Mouse (Mus musculus): ENCODE data around the gene Rsg1. TPM values are rescaled to one million over a fixed set of nuclear protein-coding genes. Genes with fewer than 3 reads are reported as not detected.

Rsg1 gene
- polyA plus RNA-seq, 1 experiment from 2014 or later: 6.4 TPM

DNA sequence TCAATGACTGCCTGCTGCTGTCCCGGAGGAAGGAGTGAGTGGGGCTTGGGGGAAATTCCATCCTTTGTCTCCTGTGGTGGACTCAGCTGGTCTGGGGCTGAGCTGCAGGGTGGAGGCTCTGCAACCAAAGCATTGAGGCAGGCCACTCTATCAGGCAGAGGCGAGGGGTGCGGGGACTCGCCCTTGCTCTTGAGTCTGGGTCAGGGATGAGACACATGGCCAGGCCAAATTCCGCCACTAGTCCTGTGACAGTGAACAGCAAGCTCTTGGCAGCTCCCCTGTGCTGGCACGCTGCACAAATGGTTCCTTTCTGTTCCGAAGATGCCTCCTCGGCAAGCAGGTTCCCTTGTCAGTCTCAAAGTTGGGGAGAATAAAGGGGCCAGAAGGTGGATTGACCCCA lies 37.3 kb downstream of the Rsg1 start:
- Histone ChIP-seq H3K36me3 (no peaks in the 10 kb centered on the region), H3K9ac (replicated peaks) (no peak overlapping the region), H3K4me3 (no peak overlapping the region), H3K4me2 (replicated peaks) (no peak overlapping the region), H3K27ac (replicated peaks) (no peak overlapping the region), H3K27me3 (peaks cover 54% of the 10 kb centered on the region), H3K4me1 (peaks cover 31% of the 10 kb centered on the region), H3K9me3 (no peaks in the 10 kb centered on the region)
- 67% methylated on average over 8 of the region's 8 CpGs for WGBS
- ATAC-seq (ENCODE audit: low FRiP score, low read depth): no peak

DNA sequence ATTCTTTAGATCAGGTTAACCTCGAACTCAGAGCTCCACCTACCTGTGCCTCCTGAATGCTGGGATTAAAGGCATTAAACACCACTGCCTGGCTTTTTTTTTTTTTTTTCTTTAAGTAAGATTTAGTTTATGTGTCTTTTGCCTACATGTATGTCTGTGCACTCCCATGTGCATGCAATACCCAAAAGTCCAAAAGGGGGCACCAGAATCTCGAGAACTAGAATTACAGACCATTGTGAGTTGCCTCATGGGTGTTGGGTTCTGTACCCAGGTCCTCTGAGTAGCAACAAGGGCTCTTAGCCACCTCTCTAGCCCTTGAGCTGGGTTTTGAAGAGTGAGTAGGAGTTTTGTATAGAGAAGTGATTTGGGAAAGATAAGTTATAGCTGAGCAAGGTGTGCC lies 38.9 kb downstream of the Rsg1 start:
- 68% methylated on average over 2 of the region's 2 CpGs for WGBS
- ATAC-seq (ENCODE audit: low FRiP score, low read depth): no peak

DNA sequence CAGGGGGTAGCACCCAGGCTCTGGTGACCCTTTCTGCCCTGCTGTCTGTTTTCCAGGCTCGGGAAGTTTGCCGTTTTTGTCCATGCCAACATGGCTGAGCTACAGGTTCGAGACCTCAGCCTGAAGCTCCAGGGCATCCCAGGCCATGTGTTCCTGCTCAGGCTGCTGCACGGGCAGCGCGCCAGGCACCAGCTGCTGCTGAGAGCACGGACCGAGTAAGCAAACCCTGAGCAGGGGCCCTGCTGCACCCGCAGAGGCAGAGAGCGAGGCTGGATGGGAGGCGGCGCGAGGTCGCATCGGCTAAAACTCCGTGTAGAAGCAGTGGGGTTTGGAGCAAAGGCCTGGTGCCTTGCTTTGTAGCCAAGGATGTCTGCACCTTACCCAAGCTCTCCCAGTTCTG lies 40.5 kb downstream of the Rsg1 start:
- H3K27me3 ChIP-seq: peaks cover 23% of the 10 kb centered on the region
- peaks cover 3% of the 10 kb centered on the region; the same call in 1 of the 2 replicates for H3K4me1 ChIP-seq
- H3K9me3 ChIP-seq: no peaks in the 10 kb centered on the region
- H3K36me3 ChIP-seq: no peaks in the 10 kb centered on the region
- no peak overlapping the region for H3K4me3 ChIP-seq
- H3K9ac ChIP-seq (replicated peaks): no peak overlapping the region
- no peak for ATAC-seq (ENCODE audit: low FRiP score, low read depth)
- H3K4me2 ChIP-seq (replicated peaks): no peak overlapping the region
- no peak overlapping the region for H3K27ac ChIP-seq (replicated peaks)
- 81% methylated on average over 16 of the region's 16 CpGs for WGBS

More for the DNA sequence above, 38.9 kb downstream of the Rsg1 start:
- H3K9me3 ChIP-seq: no peaks in the 10 kb centered on the region
- H3K4me3 ChIP-seq: no peak overlapping the region
- H3K4me2 ChIP-seq (replicated peaks): no peak overlapping the region
- no peak overlapping the region for H3K27ac ChIP-seq (replicated peaks)
- H3K4me1 ChIP-seq: peaks cover 15% of the 10 kb centered on the region
- H3K27me3 ChIP-seq: peaks cover 39% of the 10 kb centered on the region
- no peaks in the 10 kb centered on the region for H3K36me3 ChIP-seq
- no peak overlapping the region for H3K9ac ChIP-seq (replicated peaks)

DNA sequence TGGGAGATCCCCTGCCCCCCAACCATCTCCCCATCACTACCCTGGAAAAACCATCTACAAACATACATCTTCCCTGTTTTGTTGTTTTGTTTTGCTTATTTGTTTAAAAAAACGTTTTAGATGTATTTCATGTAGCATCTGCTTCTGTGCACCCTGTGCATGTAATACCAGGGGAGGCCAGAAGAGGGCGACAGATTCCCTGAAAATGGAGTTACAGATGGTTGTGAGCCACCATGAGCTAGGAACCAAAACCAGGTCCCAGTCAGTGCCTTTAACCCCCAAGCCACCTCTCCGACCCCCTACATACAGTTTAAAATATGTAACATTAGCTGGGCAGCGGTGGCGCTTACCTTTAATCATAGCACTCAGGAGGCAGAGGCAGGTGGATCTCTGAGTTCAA lies 43.7 kb downstream of the Rsg1 start:
- no peak for ATAC-seq (ENCODE audit: low FRiP score, low read depth)
- 69% methylated on average over 5 of the region's 5 CpGs for WGBS

DNA sequence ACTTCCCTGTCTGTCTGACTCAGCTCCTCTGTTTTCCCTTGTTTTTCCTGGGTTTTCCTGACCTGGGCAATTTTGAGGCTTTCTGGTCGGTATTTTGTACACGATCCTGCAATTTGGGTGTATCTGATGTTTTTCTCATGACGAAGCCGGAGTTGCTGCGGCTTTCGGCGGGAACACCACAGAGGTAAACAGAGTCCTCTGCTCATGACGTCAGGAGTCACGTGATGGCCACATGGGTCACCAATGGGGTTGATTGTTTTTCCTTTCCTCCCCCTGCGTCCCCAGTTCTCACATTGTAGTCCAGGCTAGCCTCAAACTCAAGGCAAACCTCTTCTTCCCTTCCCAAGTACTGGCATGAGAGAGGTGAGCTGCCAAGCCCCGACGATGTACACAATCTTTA lies 45.7 kb downstream of the Rsg1 start:
- H3K4me1 ChIP-seq: no peaks in the 10 kb centered on the region
- H3K4me2 ChIP-seq (replicated peaks): no peak overlapping the region
- H3K4me3 ChIP-seq: no peak overlapping the region
- WGBS: 81% methylated on average over 12 of the region's 12 CpGs
- no peaks in the 10 kb centered on the region for H3K27me3 ChIP-seq
- ATAC-seq (ENCODE audit: low FRiP score, low read depth): no peak
- no peak overlapping the region for H3K9ac ChIP-seq (replicated peaks)
- H3K27ac ChIP-seq (replicated peaks): no peak overlapping the region
- no peaks in the 10 kb centered on the region for H3K9me3 ChIP-seq
- no peaks in the 10 kb centered on the region for H3K36me3 ChIP-seq

More for the DNA sequence above, 43.7 kb downstream of the Rsg1 start:
- Histone ChIP-seq H3K27ac (replicated peaks) (no peak overlapping the region), H3K4me1 (peaks cover 3% of the 10 kb centered on the region; the same call in 1 of the 2 replicates), H3K27me3 (0 out of 2 replicates have a peak, but pooled peaks cover 3% of the 10 kb centered on the region), H3K4me2 (replicated peaks) (no peak overlapping the region), H3K4me3 (no peak overlapping the region), H3K9ac (replicated peaks) (no peak overlapping the region), H3K9me3 (no peaks in the 10 kb centered on the region), H3K36me3 (no peaks in the 10 kb centered on the region)

DNA sequence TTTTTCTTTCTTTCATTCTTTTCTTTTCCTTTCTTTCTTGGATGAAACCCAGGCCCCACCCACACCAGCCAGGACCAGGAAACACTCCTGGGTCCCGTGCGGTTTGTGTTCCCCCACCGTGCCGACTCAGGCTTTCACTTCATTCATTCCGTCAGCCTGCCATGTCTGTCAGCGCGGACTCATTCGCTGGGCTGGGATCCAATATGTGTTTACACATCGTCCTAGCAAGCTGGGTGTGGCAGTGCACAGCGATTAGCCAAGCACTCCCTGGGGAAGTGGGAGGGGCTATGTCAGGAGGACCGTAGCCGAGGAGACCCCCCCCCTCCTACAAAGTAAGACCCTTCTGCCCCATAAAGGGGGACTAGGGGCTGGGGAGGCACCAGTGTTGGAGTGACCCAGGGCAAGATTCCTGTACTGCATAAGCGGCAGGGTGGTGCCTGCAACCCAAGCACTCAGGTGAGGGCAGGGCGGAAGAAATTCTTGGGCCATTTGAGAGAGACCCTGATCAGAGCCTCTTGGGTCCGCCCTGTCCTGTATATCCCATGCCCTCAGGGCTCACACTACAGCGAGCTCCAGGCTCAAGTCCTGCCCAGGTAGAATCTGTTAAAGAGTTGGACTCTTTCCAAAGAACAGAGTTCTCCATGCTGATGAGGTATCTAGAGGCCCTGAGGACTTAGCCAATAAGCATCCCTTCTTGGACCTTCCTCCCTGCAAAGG lies 46.4 kb downstream of the Rsg1 start:
- 76% methylated on average over 16 of the region's 16 CpGs for WGBS
- no peak for ATAC-seq (ENCODE audit: low FRiP score, low read depth)

DNA sequence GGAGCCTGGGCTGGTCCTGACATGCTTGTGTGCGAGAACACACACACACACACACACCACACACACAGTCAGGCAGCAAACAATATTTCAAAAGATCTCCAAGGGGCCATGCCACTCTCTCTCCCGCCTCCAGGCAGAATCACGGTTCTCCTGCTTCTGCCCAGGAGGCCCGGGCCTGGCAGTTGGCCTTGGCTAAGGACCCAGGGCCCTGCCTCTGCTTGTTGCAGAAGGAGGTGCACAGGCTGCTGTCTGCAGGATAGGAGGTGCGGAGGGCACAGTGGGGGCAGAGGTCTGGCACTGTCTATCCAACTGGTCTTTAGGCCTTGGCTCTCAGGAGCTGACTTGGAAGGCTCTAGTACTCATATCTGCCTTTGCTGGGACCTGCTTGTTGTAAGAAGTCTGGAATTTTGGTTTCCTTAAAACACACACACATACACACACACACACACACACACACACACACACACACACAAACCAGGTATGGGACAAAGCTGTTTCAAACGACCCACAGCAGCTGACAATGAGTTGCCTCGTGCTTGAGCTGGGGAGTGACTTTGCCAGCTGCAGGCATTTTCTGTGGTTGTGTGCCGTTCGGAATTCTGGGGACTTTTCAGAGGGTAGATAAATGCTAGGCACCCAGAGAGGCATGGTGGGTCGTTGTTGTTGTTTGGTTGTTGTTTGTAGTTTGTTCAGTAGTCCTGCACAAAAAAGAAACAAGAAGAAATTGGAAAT lies 49.3 kb downstream of the Rsg1 start:
- H3K4me2 ChIP-seq (replicated peaks): no peak overlapping the region
- ATAC-seq (ENCODE audit: low FRiP score, low read depth): no peak

More for the DNA sequence above, 46.4 kb downstream of the Rsg1 start:
- no peak overlapping the region for H3K27ac ChIP-seq (replicated peaks)
- H3K4me3 ChIP-seq: no peak overlapping the region
- no peak overlapping the region for H3K4me2 ChIP-seq (replicated peaks)
- H3K36me3 ChIP-seq: no peaks in the 10 kb centered on the region
- no peaks in the 10 kb centered on the region for H3K27me3 ChIP-seq
- no peaks in the 10 kb centered on the region for H3K4me1 ChIP-seq
- H3K9me3 ChIP-seq: no peaks in the 10 kb centered on the region
- no peak overlapping the region for H3K9ac ChIP-seq (replicated peaks)

DNA sequence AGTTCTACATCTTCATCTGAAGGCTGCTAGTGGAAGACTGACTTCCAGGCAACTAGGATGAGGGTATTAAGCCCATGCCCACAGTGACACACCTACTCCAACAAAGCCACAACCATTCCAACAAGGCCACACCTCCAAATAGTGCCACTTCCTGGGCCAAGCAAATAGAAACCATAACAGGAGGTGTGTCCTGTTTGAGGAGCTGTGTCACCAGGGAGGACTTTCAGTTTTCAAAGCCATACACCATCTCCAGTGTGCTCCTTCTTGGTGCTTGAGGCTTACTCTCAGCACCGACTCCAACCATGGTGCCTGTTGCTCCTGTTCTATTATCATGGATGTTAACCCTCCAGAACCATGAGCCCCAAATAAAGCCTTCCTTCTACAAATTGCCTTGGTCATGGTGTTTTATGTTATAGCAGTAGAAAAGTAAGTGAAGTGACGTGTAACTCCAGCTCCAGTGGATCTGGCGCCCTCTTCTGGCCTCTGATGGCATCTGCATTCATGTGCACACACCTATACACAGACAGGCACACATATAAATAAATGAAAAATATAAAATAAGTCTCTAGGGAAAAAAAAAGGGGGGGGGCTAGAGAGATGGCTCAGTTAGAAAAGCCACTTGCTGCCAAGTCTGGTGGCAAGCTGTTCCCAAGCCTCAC lies 52.4 kb downstream of the Rsg1 start:
- no peak overlapping the region for H3K4me2 ChIP-seq (replicated peaks)
- ATAC-seq (ENCODE audit: low FRiP score, low read depth): no peak
- no peaks in the 10 kb centered on the region for H3K4me1 ChIP-seq
- H3K9me3 ChIP-seq: no peaks in the 10 kb centered on the region
- 88% methylated on average over 3 of the region's 3 CpGs for WGBS
- no peaks in the 10 kb centered on the region for H3K27me3 ChIP-seq
- no peak overlapping the region for H3K27ac ChIP-seq (replicated peaks)
- no peaks in the 10 kb centered on the region for H3K36me3 ChIP-seq
- H3K9ac ChIP-seq (replicated peaks): no peak overlapping the region
- H3K4me3 ChIP-seq: no peak overlapping the region

More for the DNA sequence above, 49.3 kb downstream of the Rsg1 start:
- Histone ChIP-seq H3K27ac (replicated peaks) (no peak overlapping the region), H3K4me1 (no peaks in the 10 kb centered on the region), H3K27me3 (no peaks in the 10 kb centered on the region), H3K9ac (replicated peaks) (no peak overlapping the region), H3K4me3 (no peak overlapping the region), H3K9me3 (no peaks in the 10 kb centered on the region), H3K36me3 (no peaks in the 10 kb centered on the region)
- 82% methylated on average over 10 of the region's 10 CpGs for whole genome bisulfite sequencing

DNA sequence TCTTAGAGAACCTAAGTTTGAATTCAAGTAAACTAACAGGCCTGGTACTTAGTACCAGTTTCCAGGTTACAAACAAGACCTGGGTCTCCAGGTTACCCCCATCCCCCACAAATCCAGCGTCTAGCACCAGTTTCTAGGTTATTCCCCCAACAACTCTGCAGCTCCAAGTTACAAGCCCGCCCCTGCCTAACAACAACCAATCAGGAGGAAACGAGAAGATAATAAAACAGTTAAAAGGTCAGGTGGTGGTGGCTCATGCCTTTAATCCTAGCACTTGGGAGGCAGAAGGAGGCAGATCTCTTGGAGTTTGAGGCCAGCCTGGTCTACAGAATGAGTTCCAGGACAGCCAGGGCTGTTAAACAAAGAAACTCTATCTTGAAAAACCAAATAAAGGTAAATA lies 53.5 kb downstream of the Rsg1 start:
- 80% methylated on average over 3 of the region's 3 CpGs for WGBS
- no peak for ATAC-seq (ENCODE audit: low FRiP score, low read depth)
- H3K4me3 ChIP-seq: no peak overlapping the region
- no peaks in the 10 kb centered on the region for H3K9me3 ChIP-seq
- H3K4me2 ChIP-seq (replicated peaks): no peak overlapping the region
- H3K36me3 ChIP-seq: no peaks in the 10 kb centered on the region
- no peaks in the 10 kb centered on the region for H3K4me1 ChIP-seq
- no peak overlapping the region for H3K9ac ChIP-seq (replicated peaks)
- peaks cover 10% of the 10 kb centered on the region; the same call in 1 of the 2 replicates for H3K27me3 ChIP-seq
- no peak overlapping the region for H3K27ac ChIP-seq (replicated peaks)

DNA sequence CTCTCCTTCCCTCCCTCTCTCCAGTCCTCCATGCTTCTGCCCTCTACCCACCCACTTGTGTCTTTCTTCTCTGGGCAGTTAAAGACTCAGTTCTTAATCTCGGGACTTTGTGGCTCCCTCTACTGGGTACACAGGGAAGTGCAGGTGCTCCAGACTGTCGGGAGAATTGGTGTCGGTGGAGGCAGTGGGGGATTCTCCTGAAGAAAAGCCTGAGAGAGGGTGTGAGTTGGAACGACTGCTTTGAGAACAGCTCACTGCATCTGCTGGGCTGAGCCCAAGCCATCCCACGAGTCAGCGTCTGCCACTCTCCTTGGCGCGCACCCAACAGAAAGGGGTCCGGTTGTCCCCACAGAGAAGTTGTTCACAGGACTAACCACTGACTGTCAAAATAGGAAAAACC lies 54.1 kb downstream of the Rsg1 start:
- ATAC-seq (ENCODE audit: low FRiP score, low read depth): no peak
- no peak overlapping the region for H3K9ac ChIP-seq (replicated peaks)
- H3K27me3 ChIP-seq: peaks cover 16% of the 10 kb centered on the region
- no peaks in the 10 kb centered on the region for H3K36me3 ChIP-seq
- H3K4me1 ChIP-seq: no peaks in the 10 kb centered on the region
- H3K4me2 ChIP-seq (replicated peaks): no peak overlapping the region
- 48% methylated on average over 9 of the region's 9 CpGs for WGBS
- H3K9me3 ChIP-seq: no peaks in the 10 kb centered on the region
- H3K4me3 ChIP-seq: no peak overlapping the region
- no peak overlapping the region for H3K27ac ChIP-seq (replicated peaks)

DNA sequence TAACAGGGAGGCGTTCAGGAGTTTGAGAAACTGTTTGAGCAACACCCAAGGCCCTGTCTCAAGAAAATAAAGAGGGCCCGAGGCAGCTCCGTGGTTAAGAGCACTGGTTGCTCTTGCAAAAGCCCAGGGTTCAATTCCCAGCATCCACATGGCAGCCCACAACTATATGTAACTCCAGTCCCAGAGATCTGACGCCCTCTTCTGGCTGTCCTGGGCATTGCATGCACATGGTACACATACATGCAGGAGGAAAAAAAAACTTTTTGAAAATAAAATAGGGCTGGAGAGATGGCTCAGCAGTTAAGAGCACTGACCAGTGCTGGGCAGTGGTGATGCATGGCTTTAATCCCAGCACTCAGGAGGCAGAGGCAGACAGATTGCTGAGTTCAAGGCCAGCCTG lies 54.6 kb downstream of the Rsg1 start:
- H3K4me3 ChIP-seq: no peak overlapping the region
- H3K27ac ChIP-seq (replicated peaks): no peak overlapping the region
- H3K4me2 ChIP-seq (replicated peaks): no peak overlapping the region
- H3K9ac ChIP-seq (replicated peaks): no peak overlapping the region
- no peaks in the 10 kb centered on the region for H3K36me3 ChIP-seq
- peaks cover 16% of the 10 kb centered on the region for H3K27me3 ChIP-seq
- H3K9me3 ChIP-seq: no peaks in the 10 kb centered on the region
- 87% methylated on average over 4 of the region's 4 CpGs for WGBS
- no peak for ATAC-seq (ENCODE audit: low FRiP score, low read depth)
- peaks cover 4% of the 10 kb centered on the region; the same call in 1 of the 2 replicates for H3K4me1 ChIP-seq

DNA sequence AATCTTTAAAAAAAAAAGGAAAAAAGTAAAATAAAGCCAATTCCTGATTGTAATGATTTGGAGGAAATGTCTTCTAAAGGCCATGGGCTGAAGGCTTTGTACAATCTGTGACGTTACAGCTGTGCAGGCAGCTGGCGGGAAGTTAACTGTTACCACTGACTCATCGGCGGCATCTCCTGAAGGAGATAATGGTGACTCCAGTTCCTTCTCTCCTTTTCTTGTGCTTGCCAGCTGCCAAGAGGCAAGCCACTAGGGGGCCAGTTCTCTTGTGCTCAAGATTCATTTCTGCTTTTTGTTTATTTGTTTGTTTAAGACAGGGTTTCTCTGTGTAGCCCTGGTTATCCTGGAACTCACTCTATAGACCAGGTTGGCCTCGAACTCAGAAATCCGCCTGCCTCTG lies 55.3 kb downstream of the Rsg1 start:
- Histone ChIP-seq H3K9me3 (no peaks in the 10 kb centered on the region), H3K4me3 (no peak overlapping the region), H3K9ac (replicated peaks) (no peak overlapping the region), H3K27me3 (peaks cover 16% of the 10 kb centered on the region), H3K36me3 (no peaks in the 10 kb centered on the region), H3K4me1 (peaks cover 11% of the 10 kb centered on the region; the same call in 1 of the 2 replicates), H3K4me2 (replicated peaks) (no peak overlapping the region), H3K27ac (replicated peaks) (no peak overlapping the region)
- WGBS: 88% methylated on average over 6 of the region's 6 CpGs
- ATAC-seq (ENCODE audit: low FRiP score, low read depth): no peak
